Mouse (Mus musculus) embryonic facial prominence, embryonic 15.5 days (tissue): Measurements from ENCODE around the gene Exoc8. TPM values are rescaled to one million over a fixed set of nuclear protein-coding genes. Genes with fewer than 3 reads are reported as not detected.

Experiments
- ATAC-seq: fragments of 200-750 bp; cut with Nextera tagmentation; 2 replicates; pipeline ENCODE4 v1.8.0; 2017; ENCODE audit warnings: low read depth, moderate TSS enrichment; ENCODE audit not compliant: insufficient number of reproducible peaks, low FRiP score, low TSS enrichment
- H3K27ac ChIP-seq: fragments of 300-500 bp; sonication (generic); replicated peaks from 2 replicates; pipeline ENCODE4 v1.5.1; 2015; ENCODE audit warnings: mild to moderate bottlenecking, inconsistent platforms
- H3K27me3 ChIP-seq: fragments of 300-500 bp; sonication (generic); 2 replicates; pipeline ENCODE4 v1.6.1; 2015; ENCODE audit warnings: inconsistent platforms
- H3K36me3 ChIP-seq: fragments of 300-500 bp; sonication (generic); 2 replicates; pipeline ENCODE4 v1.6.1; 2015; ENCODE audit warnings: mild to moderate bottlenecking, inconsistent platforms
- H3K4me1 ChIP-seq: fragments of 300-500 bp; sonication (generic); 2 replicates; pipeline ENCODE4 v1.6.1; 2015; ENCODE audit warnings: inconsistent platforms
- H3K4me2 ChIP-seq: fragments of 300-500 bp; sonication (generic); replicated peaks from 2 replicates; pipeline ENCODE4 v1.6.1; 2015; ENCODE audit warnings: mild to moderate bottlenecking, inconsistent platforms
- H3K4me3 ChIP-seq: fragments of 300-500 bp; sonication (generic); replicated peaks from 2 replicates; pipeline ENCODE4 v1.5.1; 2015; ENCODE audit warnings: mild to moderate bottlenecking, inconsistent platforms
- H3K9ac ChIP-seq: fragments of 300-500 bp; sonication (generic); 2 replicates; pipeline ENCODE4 v1.6.1; 2015; ENCODE audit warnings: inconsistent platforms
- H3K9me3 ChIP-seq: fragments of 300-500 bp; sonication (generic); replicated peaks from 2 replicates; pipeline ENCODE4 v1.6.1; 2016; ENCODE audit warnings: inconsistent platforms
- WGBS: fragments of 180-500 bp; shearing (Covaris S2); methylation state at CpG from one replicate; pipeline ENCODE4 v1.1.7; 2015; 5-methylcytosine and 5-hydroxymethylcytosine counted together
- polyA plus RNA-seq: library from polyadenylated mRNA; unstranded; fragments of >200 nt; fragmentation: Nextera tagmentation; extraction: Ambion mirVana; gene quantifications from 2 replicates; pipeline ENCODE4 v1.2.1, GENCODE M21; 2015

Gene Exoc8
- polyA plus RNA-seq, 1 experiment from 2014 or later: 9.5 TPM

GRCm38 (mm10) chr8:124905482-124905881 is 8.0 kb upstream of the Exoc8 start:
- 77% methylated on average over 2 of the region's 2 CpGs for WGBS
- Histone ChIP-seq H3K9ac (no peak overlapping the region), H3K4me2 (no peak overlapping the region), H3K9me3 (no peaks in the 10 kb centered on the region), H3K36me3 (peaks cover 87% of the 10 kb centered on the region), H3K4me1 (peaks cover 4% of the 10 kb centered on the region; the same call in 1 of the 2 replicates), H3K27me3 (no peaks in the 10 kb centered on the region), H3K27ac (no peak overlapping the region), H3K4me3 (no peak overlapping the region)
- no peak for ATAC-seq

DNA sequence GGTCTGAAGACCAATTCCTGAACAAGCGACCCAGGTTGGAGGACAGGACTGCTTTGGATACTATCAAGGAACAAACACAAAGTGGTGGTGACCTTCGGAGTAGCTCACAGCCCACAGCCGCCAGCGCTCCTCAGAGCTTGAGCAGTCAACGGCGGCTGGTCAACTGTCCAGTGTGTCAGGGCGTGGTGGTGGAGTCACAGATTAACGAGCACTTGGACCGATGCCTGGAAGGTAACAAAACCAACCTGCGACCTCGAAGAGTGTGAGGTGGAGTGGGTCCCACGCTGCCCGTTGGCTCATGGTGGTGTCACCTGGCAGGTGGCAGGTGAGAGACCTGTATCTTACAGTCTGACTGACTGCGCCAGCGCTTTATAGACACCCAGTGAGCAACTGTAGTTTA is 5.7 kb upstream of the Exoc8 start:
- no peaks in the 10 kb centered on the region for H3K27me3 ChIP-seq
- no peak overlapping the region for H3K9ac ChIP-seq
- H3K4me2 ChIP-seq: no peak overlapping the region
- H3K36me3 ChIP-seq: peaks cover 80% of the 10 kb centered on the region
- peaks cover 12% of the 10 kb centered on the region for H3K4me1 ChIP-seq
- no peak overlapping the region for H3K4me3 ChIP-seq
- no peak for ATAC-seq
- no peak overlapping the region for H3K27ac ChIP-seq
- 93% methylated on average over 15 of the region's 15 CpGs for WGBS
- H3K9me3 ChIP-seq: no peaks in the 10 kb centered on the region

- 6% methylated on average over 31 of the region's 31 CpGs for WGBS
- ATAC-seq: no peak
- peaks cover 55% of the 10 kb centered on the region for H3K36me3 ChIP-seq
Measured at GRCm38 (mm10) chr8:124898251-124898905, 873 bp upstream of the Exoc8 start.

GRCm38 (mm10) chr8:124896632-124897385 is 696 bp downstream of the Exoc8 start:
- H3K4me1 ChIP-seq: peaks cover 37% of the 10 kb centered on the region
- peak overlapping the region; percentile 90 for H3K9ac ChIP-seq
- H3K4me3 ChIP-seq: peak overlapping the region; percentile 96
- peak; percentile 11; the same call in 1 of the 2 replicates for ATAC-seq
- peaks cover 42% of the 10 kb centered on the region for H3K36me3 ChIP-seq
- 1% methylated on average over 60 of the region's 60 CpGs for WGBS
- H3K4me2 ChIP-seq: peak overlapping the region; percentile 93
- no peaks in the 10 kb centered on the region for H3K9me3 ChIP-seq
- H3K27ac ChIP-seq: peak overlapping the region; percentile 84
- H3K27me3 ChIP-seq: no peaks in the 10 kb centered on the region

More at GRCm38 (mm10) chr8:124898251-124898905, 873 bp upstream of the Exoc8 start:
- Histone ChIP-seq H3K27ac (0 out of 2 replicates have a peak overlapping the region, but pooled peaks have one; percentile 67), H3K9me3 (no peaks in the 10 kb centered on the region), H3K4me2 (peak overlapping the region; percentile 93), H3K9ac (peak overlapping the region; percentile 88), H3K27me3 (no peaks in the 10 kb centered on the region), H3K4me1 (peaks cover 25% of the 10 kb centered on the region), H3K4me3 (peak overlapping the region; percentile 96)

DNA sequence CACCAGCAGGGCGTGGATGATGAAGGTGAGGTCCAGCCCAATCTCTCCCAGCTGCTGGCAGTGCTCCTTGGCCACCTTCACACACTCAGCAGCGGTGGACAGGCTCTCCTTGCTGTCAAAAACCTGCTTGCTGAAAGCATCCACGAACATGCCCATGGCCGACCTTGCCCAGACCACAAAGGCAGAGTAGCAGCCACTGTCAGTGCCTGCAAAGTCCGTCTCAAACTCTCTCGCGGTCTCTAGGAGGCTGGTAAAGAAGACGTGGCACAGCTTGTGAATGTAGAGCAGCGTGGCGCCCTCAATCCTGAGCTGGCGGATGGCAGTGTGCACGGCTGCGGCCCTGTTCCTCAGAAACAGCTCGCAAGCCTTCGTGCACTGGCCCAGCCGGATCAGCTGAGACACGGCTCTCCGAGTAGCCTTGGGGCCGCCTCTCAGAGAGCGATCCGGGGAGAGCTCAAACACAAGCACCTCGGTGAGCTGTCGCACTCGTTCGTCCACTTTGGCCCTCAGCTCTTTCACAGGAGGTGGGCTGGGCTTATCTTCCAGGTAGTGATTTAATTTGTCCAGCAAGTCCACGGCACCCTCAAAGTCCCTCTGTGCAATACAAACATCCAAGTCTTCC is 1.4 kb downstream of the Exoc8 start:
- Histone ChIP-seq H3K4me1 (peaks cover 37% of the 10 kb centered on the region), H3K4me2 (peak overlapping the region; percentile 93), H3K9ac (peak overlapping the region; percentile 90), H3K27ac (peak overlapping the region; percentile 84; the same call in 1 of the 2 replicates), H3K27me3 (no peaks in the 10 kb centered on the region), H3K36me3 (peaks cover 44% of the 10 kb centered on the region), H3K9me3 (no peaks in the 10 kb centered on the region), H3K4me3 (peak overlapping the region; percentile 96)
- 76% methylated on average over 26 of the region's 26 CpGs for WGBS
- no peak for ATAC-seq

GRCm38 (mm10) chr8:124892596-124892995 is 4.9 kb downstream of the Exoc8 start:
- peak overlapping the region; percentile 34; the same call in 1 of the 2 replicates for H3K27ac ChIP-seq

GRCm38 (mm10) chr8:124888385-124888784 is 9.1 kb downstream of the Exoc8 start:
- no peak overlapping the region for H3K27ac ChIP-seq
- no peak overlapping the region for H3K4me2 ChIP-seq
- no peak overlapping the region for H3K4me3 ChIP-seq
- H3K27me3 ChIP-seq: no peaks in the 10 kb centered on the region
- WGBS: 94% methylated on average over 5 of the region's 5 CpGs
- no peak overlapping the region for H3K9ac ChIP-seq
- ATAC-seq: no peak
- H3K9me3 ChIP-seq: no peaks in the 10 kb centered on the region
- peaks cover 12% of the 10 kb centered on the region; the same call in 1 of the 2 replicates for H3K4me1 ChIP-seq
- peaks cover 85% of the 10 kb centered on the region for H3K36me3 ChIP-seq

More at GRCm38 (mm10) chr8:124892596-124892995, 4.9 kb downstream of the Exoc8 start:
- ATAC-seq: no peak
- 24% methylated on average over 3 of the region's 3 CpGs for WGBS
- Histone ChIP-seq H3K4me3 (no peak overlapping the region), H3K27me3 (no peaks in the 10 kb centered on the region), H3K4me2 (no peak overlapping the region), H3K4me1 (peaks cover 28% of the 10 kb centered on the region), H3K9me3 (no peaks in the 10 kb centered on the region), H3K36me3 (peaks cover 60% of the 10 kb centered on the region), H3K9ac (no peak overlapping the region)

DNA sequence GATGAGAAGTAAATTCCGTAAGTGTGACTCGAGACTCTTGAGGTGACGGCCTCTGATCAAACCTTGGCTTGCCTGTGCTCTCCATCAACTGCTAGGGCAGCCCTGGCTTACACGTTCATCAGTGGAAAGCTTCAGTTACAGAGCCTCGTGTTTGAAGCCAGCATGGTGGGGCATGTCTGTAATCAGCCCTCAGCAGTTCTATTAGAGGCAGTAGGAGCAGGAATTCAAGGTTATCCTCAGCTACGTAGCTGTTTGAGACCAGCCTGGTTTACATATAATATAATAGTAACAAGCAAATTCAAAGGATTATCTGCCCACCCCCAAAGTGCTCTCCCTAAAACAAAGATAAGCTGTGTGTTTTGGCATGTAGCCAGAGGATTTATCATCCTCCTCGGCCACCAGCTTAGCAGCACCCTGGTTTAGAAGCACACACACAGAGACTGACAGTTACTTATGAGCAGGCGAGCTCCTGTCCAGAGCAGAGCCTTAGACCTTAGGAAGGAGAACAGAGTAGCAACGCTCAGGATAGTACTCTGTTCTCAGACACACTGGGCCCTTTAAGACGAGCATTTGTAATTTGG is 18.5 kb downstream of the Exoc8 start:
- H3K4me3 ChIP-seq: no peak overlapping the region
- no peak overlapping the region for H3K27ac ChIP-seq
- no peaks in the 10 kb centered on the region for H3K4me1 ChIP-seq
- ATAC-seq: no peak
- H3K27me3 ChIP-seq: no peaks in the 10 kb centered on the region
- 80% methylated on average over 10 of the region's 10 CpGs for WGBS
- peaks cover 92% of the 10 kb centered on the region for H3K36me3 ChIP-seq
- H3K9ac ChIP-seq: no peak overlapping the region
- H3K4me2 ChIP-seq: no peak overlapping the region
- H3K9me3 ChIP-seq: no peaks in the 10 kb centered on the region

GRCm38 (mm10) chr8:124878141-124878540 is 19.4 kb downstream of the Exoc8 start:
- peaks cover 92% of the 10 kb centered on the region for H3K36me3 ChIP-seq
- no peak overlapping the region for H3K9ac ChIP-seq
- H3K4me1 ChIP-seq: no peaks in the 10 kb centered on the region
- no peak overlapping the region for H3K27ac ChIP-seq
- no peak for ATAC-seq
- no peaks in the 10 kb centered on the region for H3K27me3 ChIP-seq
- no peak overlapping the region for H3K4me3 ChIP-seq
- WGBS: 84% methylated on average over 5 of the region's 5 CpGs
- H3K4me2 ChIP-seq: no peak overlapping the region
- H3K9me3 ChIP-seq: no peaks in the 10 kb centered on the region

DNA sequence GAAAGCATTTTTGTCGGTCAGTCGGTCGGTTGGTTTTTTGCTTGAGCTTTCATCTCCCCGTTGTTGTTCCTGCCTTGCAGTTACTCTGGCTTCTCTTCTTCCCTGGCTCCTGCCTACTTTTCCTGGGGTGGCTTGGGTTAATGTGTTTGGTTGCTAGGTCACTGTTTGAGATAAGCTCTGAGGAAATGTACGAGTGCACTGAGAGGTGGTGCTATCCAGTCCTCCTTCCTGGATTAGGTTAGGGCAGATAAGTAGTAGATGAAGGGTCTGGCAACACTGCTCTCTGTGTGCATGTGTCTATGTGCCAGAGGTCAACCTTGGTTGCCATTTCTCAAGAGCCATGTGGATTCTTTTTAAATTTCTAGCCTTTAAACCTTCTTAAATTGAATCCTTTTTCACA is 24.8 kb downstream of the Exoc8 start:
- Histone ChIP-seq H3K36me3 (peaks cover 62% of the 10 kb centered on the region), H3K9ac (no peak overlapping the region), H3K4me2 (no peak overlapping the region), H3K4me3 (no peak overlapping the region), H3K4me1 (no peaks in the 10 kb centered on the region), H3K27ac (no peak overlapping the region), H3K27me3 (no peaks in the 10 kb centered on the region), H3K9me3 (no peaks in the 10 kb centered on the region)
- WGBS: 94% methylated on average over 5 of the region's 5 CpGs
- ATAC-seq: no peak

DNA sequence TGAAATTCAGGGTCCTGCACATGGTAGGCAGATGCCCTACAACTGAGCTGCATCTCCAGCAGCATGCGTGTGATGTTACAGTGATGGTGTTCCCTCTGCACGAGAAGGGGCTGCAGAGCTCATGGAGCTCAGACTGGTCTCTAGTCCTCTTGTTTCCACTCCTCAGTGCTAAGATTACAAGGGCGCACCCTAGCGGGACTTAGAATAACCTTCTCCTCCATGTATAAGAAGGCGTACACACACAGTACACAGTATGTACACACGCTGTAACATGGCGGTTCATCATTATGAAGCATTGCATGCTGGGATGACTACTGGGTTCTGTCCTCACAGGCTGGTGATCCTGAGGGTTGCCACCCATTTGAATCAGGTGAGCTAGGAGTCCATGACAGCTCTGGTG is 25.4 kb downstream of the Exoc8 start:
- Histone ChIP-seq H3K36me3 (peaks cover 56% of the 10 kb centered on the region), H3K9me3 (no peaks in the 10 kb centered on the region), H3K27ac (no peak overlapping the region), H3K9ac (no peak overlapping the region), H3K4me3 (no peak overlapping the region), H3K4me2 (no peak overlapping the region), H3K27me3 (no peaks in the 10 kb centered on the region), H3K4me1 (no peaks in the 10 kb centered on the region)
- 87% methylated on average over 7 of the region's 7 CpGs for WGBS
- ATAC-seq: no peak
